Mouse (Mus musculus) hindbrain, embryonic 15.5 days (tissue): Measurements from ENCODE around the gene Cog5. TPM values are rescaled to one million over a fixed set of nuclear protein-coding genes. Genes with fewer than 3 reads are reported as not detected.

Source experiments
- ATAC-seq: fragments of 200-750 bp; cut with Nextera tagmentation; 2 replicates; pipeline ENCODE4 v1.8.0; 2017; ENCODE audit warnings: low read depth, moderate number of reproducible peaks, moderate TSS enrichment; ENCODE audit not compliant: low FRiP score
- H3K27ac ChIP-seq: fragments of 300-500 bp; sonication (generic); replicated peaks from 2 replicates; pipeline ENCODE4 v1.5.1; 2015; ENCODE audit warnings: mild to moderate bottlenecking, inconsistent platforms
- H3K27me3 ChIP-seq: fragments of 300-500 bp; sonication (generic); 2 replicates; pipeline ENCODE4 v1.6.1; 2015; ENCODE audit warnings: control low read depth, inconsistent platforms
- H3K36me3 ChIP-seq: fragments of 300-500 bp; sonication (generic); 2 replicates; pipeline ENCODE4 v1.6.1; 2015; ENCODE audit warnings: control low read depth, inconsistent platforms
- H3K4me1 ChIP-seq: fragments of 300-500 bp; sonication (generic); replicated peaks from 2 replicates; pipeline ENCODE4 v1.6.1; 2015; ENCODE audit warnings: control low read depth, inconsistent platforms
- H3K4me2 ChIP-seq: fragments of 300-500 bp; sonication (generic); 2 replicates; pipeline ENCODE4 v1.6.1; 2015; ENCODE audit warnings: moderate library complexity, mild to moderate bottlenecking, inconsistent platforms
- H3K4me3 ChIP-seq: fragments of 300-500 bp; sonication (generic); 2 replicates; pipeline ENCODE4 v1.5.1; 2015; ENCODE audit warnings: mild to moderate bottlenecking, inconsistent platforms
- H3K9ac ChIP-seq: fragments of 300-500 bp; sonication (generic); 2 replicates; pipeline ENCODE4 v1.6.1; 2015; ENCODE audit warnings: inconsistent platforms
- H3K9me3 ChIP-seq: fragments of 300-500 bp; sonication (generic); 2 replicates; pipeline ENCODE4 v1.6.1; 2016; ENCODE audit warnings: control low read depth, inconsistent platforms
- WGBS: fragments of 180-500 bp; shearing (Covaris S2); methylation state at CpG from one replicate; pipeline ENCODE4 v1.1.7; 2015; 5-methylcytosine and 5-hydroxymethylcytosine counted together
- polyA plus RNA-seq: library from polyadenylated mRNA; unstranded; fragments of >200 nt; fragmentation: Nextera tagmentation; extraction: Ambion mirVana; gene quantifications from 2 replicates; pipeline ENCODE4 v1.2.1, GENCODE M21; 2015

Cog5 gene
- polyA plus RNA-seq, 1 experiment from 2014 or later: 26.9 TPM

DNA sequence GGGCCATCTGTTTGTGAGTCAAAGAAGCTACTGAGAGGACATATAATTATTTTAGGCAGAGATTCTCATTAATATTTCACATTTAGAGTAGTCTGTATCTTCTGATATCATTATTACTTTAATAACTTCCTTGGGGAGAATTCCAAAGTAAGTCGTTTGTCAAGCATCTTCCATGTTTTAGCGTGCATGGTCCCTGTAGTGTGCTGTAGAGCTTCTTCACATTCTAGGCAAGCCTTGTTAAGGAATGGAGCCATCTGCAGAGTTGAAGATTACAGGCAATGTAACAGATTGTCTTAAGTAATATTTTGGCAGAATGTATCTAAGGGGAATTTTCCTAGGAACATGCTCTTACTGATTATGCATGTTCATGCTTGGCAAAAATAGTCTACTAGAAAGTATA is 171.8 kb downstream of the Cog5 start:
- Histone ChIP-seq H3K9me3 (no peaks in the 10 kb centered on the region), H3K9ac (no peak overlapping the region), H3K4me3 (no peak overlapping the region), H3K4me2 (no peak overlapping the region), H3K36me3 (no peaks in the 10 kb centered on the region), H3K27ac (no peak overlapping the region), H3K27me3 (no peaks in the 10 kb centered on the region), H3K4me1 (no peaks in the 10 kb centered on the region)
- 63% methylated on average over 2 of the region's 2 CpGs for WGBS
- ATAC-seq: no peak

- no peaks in the 10 kb centered on the region for H3K9me3 ChIP-seq
- H3K9ac ChIP-seq: no peak overlapping the region
- H3K27ac ChIP-seq: no peak overlapping the region
- ATAC-seq: no peak
- no peak overlapping the region for H3K4me2 ChIP-seq
- no peak overlapping the region for H3K4me3 ChIP-seq
- H3K4me1 ChIP-seq: no peaks in the 10 kb centered on the region
- no peaks in the 10 kb centered on the region for H3K27me3 ChIP-seq
- 83% methylated on average over 5 of the region's 5 CpGs for WGBS
- H3K36me3 ChIP-seq: peaks cover 3% of the 10 kb centered on the region; the same call in 1 of the 2 replicates
Observed at GRCm38 (mm10) chr12:31835480-31835879, 180.8 kb downstream of the Cog5 start.

DNA sequence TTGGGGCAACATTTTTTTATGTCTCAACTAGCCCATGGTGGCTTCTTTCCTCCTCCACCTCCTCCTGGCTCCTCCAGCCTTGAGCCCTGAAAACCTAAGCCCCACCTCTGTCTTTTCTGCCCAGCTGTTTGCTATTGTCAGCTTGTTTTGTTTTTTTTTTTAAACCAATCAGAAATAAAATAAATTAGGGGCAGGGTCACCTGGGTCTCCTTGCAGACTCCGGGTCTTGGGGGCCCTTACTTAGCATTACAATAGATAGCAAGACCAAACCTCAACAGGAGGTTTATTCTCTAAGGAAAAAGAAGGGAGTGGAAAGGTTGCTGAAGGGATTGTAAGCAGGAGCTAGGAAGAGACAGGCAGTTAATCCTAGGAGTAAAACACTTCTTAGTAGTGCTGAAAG is 181.5 kb downstream of the Cog5 start:
- H3K36me3 ChIP-seq: peaks cover 3% of the 10 kb centered on the region; the same call in 1 of the 2 replicates

DNA sequence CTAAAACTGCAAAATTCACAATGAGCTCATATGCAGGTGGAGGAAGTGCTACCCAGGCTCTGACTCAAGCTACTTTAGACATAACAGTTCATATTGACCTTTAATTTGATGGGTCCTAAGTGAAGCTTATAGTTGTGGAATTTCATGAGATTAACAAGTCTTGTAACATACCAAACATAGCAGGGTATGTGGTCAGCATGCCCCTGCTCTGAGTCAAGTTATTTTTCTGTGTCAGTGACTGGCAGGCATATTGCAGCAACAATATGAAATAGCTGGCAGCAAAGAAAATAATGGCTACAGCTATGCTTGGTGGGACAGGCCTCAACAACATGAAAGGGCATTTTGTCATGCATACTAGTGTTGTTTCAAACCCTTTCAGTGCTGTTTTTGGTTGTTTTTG is 183.9 kb downstream of the Cog5 start:
- no peaks in the 10 kb centered on the region for H3K27me3 ChIP-seq
- peaks cover 8% of the 10 kb centered on the region; the same call in 1 of the 2 replicates for H3K36me3 ChIP-seq
- no peak overlapping the region for H3K4me3 ChIP-seq
- ATAC-seq: no peak
- H3K9ac ChIP-seq: no peak overlapping the region
- no peak overlapping the region for H3K27ac ChIP-seq
- no peaks in the 10 kb centered on the region for H3K4me1 ChIP-seq
- H3K9me3 ChIP-seq: no peaks in the 10 kb centered on the region
- no peak overlapping the region for H3K4me2 ChIP-seq

More for the DNA sequence above, 181.5 kb downstream of the Cog5 start:
- Histone ChIP-seq H3K27ac (no peak overlapping the region), H3K9ac (no peak overlapping the region), H3K27me3 (no peaks in the 10 kb centered on the region), H3K4me2 (no peak overlapping the region), H3K4me1 (no peaks in the 10 kb centered on the region), H3K9me3 (no peaks in the 10 kb centered on the region), H3K4me3 (no peak overlapping the region)
- 0% methylated on average over 1 of the region's 1 CpGs for WGBS
- no peak for ATAC-seq

- Histone ChIP-seq H3K9ac (no peak overlapping the region), H3K9me3 (no peaks in the 10 kb centered on the region), H3K4me3 (no peak overlapping the region), H3K4me2 (no peak overlapping the region), H3K27ac (no peak overlapping the region), H3K27me3 (no peaks in the 10 kb centered on the region), H3K36me3 (peaks cover 8% of the 10 kb centered on the region; the same call in 1 of the 2 replicates), H3K4me1 (no peaks in the 10 kb centered on the region)
- no peak for ATAC-seq
Observed at GRCm38 (mm10) chr12:31839249-31839648, 184.6 kb downstream of the Cog5 start.

GRCm38 (mm10) chr12:31846077-31846476 is 191.4 kb downstream of the Cog5 start:
- no peak for ATAC-seq
- 93% methylated on average over 3 of the region's 3 CpGs for WGBS

DNA sequence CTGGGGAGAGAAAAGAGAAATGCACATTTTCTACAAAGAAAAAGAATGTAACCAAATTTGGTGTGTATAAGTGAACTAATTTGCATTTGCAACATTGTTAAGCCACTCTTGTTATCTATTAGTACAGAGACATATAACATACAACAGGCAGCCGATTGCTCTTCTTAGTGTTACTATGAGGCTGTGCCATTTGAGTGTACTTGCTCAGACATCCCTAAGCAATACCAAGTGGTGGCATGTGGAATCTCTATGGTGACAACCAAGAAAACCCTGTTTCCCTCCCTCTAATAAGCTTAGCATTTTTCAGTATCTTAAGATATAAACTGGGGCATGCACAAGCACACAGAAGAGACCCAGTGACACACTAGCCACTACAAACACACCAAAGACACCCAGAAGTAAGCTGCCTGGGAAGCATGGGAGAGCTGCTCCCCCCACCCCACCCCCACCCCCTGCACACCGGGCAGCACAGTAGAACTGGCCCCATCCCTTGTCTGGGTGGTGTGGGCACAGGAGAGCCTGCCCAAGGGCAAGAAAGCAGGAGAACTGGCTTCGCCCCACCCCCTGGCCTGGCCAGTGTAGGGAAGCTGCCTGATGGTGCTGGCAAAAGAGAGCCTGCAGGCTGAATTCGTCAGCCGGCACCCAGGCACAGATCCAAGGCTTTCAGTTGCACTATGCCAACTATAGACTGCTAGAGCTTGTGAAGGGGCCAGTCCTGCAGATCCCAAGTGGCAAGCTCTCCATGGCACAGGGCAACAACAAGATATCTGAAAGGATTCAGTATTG is 194.2 kb downstream of the Cog5 start:
- Histone ChIP-seq H3K4me3 (no peak overlapping the region), H3K4me1 (no peaks in the 10 kb centered on the region), H3K4me2 (no peak overlapping the region), H3K36me3 (no peaks in the 10 kb centered on the region), H3K9me3 (no peaks in the 10 kb centered on the region), H3K9ac (no peak overlapping the region), H3K27me3 (no peaks in the 10 kb centered on the region), H3K27ac (no peak overlapping the region; the same call in 1 of the 2 replicates)
- peak; percentile 90 for ATAC-seq
- 68% methylated on average over 5 of the region's 5 CpGs for WGBS

More at GRCm38 (mm10) chr12:31846077-31846476, 191.4 kb downstream of the Cog5 start:
- Histone ChIP-seq H3K4me2 (no peak overlapping the region), H3K4me3 (no peak overlapping the region), H3K9me3 (no peaks in the 10 kb centered on the region), H3K9ac (no peak overlapping the region), H3K4me1 (no peaks in the 10 kb centered on the region), H3K27me3 (no peaks in the 10 kb centered on the region), H3K27ac (no peak overlapping the region), H3K36me3 (0 out of 2 replicates have a peak, but pooled peaks cover 5% of the 10 kb centered on the region)

DNA sequence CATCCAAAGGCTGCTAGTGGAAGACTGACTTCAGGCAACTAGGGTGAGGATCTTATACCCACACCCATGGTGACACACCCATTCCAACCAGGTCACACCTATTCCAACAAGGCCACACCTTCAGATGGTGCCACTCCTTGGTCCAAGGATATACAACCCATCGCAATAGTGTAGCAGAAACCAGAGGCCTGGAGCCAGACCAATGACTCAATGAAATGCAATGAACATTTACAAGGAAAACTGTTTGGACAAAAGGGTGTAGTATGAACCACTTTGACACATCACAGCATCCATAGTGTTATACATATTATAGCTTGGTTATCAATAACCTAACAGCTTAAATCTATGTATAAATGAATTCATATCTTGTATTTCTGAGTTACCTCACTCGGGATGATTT is 194.9 kb downstream of the Cog5 start:
- no peaks in the 10 kb centered on the region for H3K27me3 ChIP-seq
- H3K36me3 ChIP-seq: no peaks in the 10 kb centered on the region
- no peak overlapping the region for H3K9ac ChIP-seq
- no peak overlapping the region for H3K4me2 ChIP-seq
- H3K27ac ChIP-seq: no peak overlapping the region
- no peaks in the 10 kb centered on the region for H3K4me1 ChIP-seq
- ATAC-seq: no peak
- WGBS: 98% methylated on average over 2 of the region's 2 CpGs
- H3K4me3 ChIP-seq: no peak overlapping the region
- no peaks in the 10 kb centered on the region for H3K9me3 ChIP-seq

DNA sequence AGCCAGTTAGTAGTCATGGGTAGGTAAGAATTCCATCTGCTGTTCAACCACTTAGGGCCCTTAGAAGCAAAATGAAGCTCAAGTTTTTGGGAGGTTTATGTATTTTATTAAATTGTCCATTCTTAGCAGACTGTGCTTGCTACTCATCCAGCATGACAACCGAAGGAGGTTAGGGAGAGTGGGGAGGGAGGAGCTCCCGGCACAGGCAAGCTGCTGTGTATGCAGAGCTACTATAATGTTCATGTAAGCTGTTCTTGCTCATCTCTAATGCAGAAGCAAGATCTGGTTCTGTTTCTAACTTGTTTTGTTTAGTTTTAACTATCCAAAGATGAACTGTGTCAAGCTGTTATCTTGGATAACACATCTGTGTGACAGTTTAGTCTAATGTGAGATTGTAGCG is 199.4 kb downstream of the Cog5 start:
- Histone ChIP-seq H3K36me3 (no peaks in the 10 kb centered on the region), H3K9me3 (no peaks in the 10 kb centered on the region), H3K27me3 (no peaks in the 10 kb centered on the region), H3K4me3 (no peak overlapping the region), H3K27ac (no peak overlapping the region), H3K9ac (no peak overlapping the region), H3K4me2 (no peak overlapping the region), H3K4me1 (no peaks in the 10 kb centered on the region)
- no peak for ATAC-seq
- 82% methylated on average over 3 of the region's 3 CpGs for WGBS

GRCm38 (mm10) chr12:31854817-31855216 is 200.1 kb downstream of the Cog5 start:
- Histone ChIP-seq H3K27ac (no peak overlapping the region), H3K27me3 (no peaks in the 10 kb centered on the region), H3K4me1 (no peaks in the 10 kb centered on the region), H3K4me2 (no peak overlapping the region), H3K9me3 (no peaks in the 10 kb centered on the region), H3K9ac (no peak overlapping the region), H3K4me3 (no peak overlapping the region), H3K36me3 (no peaks in the 10 kb centered on the region)
- ATAC-seq: no peak
- 87% methylated on average over 2 of the region's 2 CpGs for WGBS

GRCm38 (mm10) chr12:31857784-31858183 is 203.1 kb downstream of the Cog5 start:
- no peak for ATAC-seq
- Histone ChIP-seq H3K9ac (no peak overlapping the region), H3K27ac (no peak overlapping the region), H3K36me3 (no peaks in the 10 kb centered on the region), H3K4me3 (no peak overlapping the region), H3K4me2 (no peak overlapping the region), H3K27me3 (no peaks in the 10 kb centered on the region), H3K4me1 (no peaks in the 10 kb centered on the region), H3K9me3 (no peaks in the 10 kb centered on the region)
- WGBS: 88% methylated on average over 7 of the region's 7 CpGs

GRCm38 (mm10) chr12:31862668-31863538 is 208.2 kb downstream of the Cog5 start:
- no peaks in the 10 kb centered on the region for H3K9me3 ChIP-seq
- ATAC-seq: no peak
- no peak overlapping the region for H3K4me3 ChIP-seq
- H3K36me3 ChIP-seq: no peaks in the 10 kb centered on the region
- no peaks in the 10 kb centered on the region for H3K27me3 ChIP-seq
- H3K27ac ChIP-seq: no peak overlapping the region
- 88% methylated on average over 16 of the region's 16 CpGs for WGBS
- H3K4me1 ChIP-seq: no peaks in the 10 kb centered on the region
- H3K9ac ChIP-seq: no peak overlapping the region
- H3K4me2 ChIP-seq: no peak overlapping the region
